Mouse (Mus musculus) thymus, postnatal 36 days (tissue): ENCODE measurements around the gene Atp6v0a1.

Experiments used
- DNase-seq, 2 experiments: peaks; one replicate each; pipeline ENCODE4 v3.0.0; 2022; ENCODE audit warnings: mixed read lengths in 2 of 2

The Atp6v0a1 gene

GRCm38 (mm10) chr11:101062165-101062884 lies 53.1 kb downstream of the Atp6v0a1 start:
- peak in 1 of 2 experiments; percentile 38 for DNase-seq

GRCm38 (mm10) chr11:101062971-101063675 lies 53.9 kb downstream of the Atp6v0a1 start:
- DNase-seq, result no peak

- DNase-seq, result peak; percentile 81 to 89
These were observed 54.5 kb downstream of the Atp6v0a1 start for GRCm38 (mm10) chr11:101063676-101064327.

GRCm38 (mm10) chr11:101064462-101064861 lies 55.2 kb downstream of the Atp6v0a1 start:
- no peak for DNase-seq

- no peak for DNase-seq
These were observed 55.8 kb downstream of the Atp6v0a1 start for GRCm38 (mm10) chr11:101065002-101065401.

GRCm38 (mm10) chr11:101066549-101067412 lies 57.5 kb downstream of the Atp6v0a1 start:
- peak; percentile 83 to 84 for DNase-seq

- peak; percentile 90 to 92 for DNase-seq
These were observed 60.3 kb downstream of the Atp6v0a1 start, which contains the start of gene Naglu for GRCm38 (mm10) chr11:101069391-101070188. TSS of gene Naglu (plus strand) at chr11:101070012.

- DNase-seq, result no peak
These were observed 60.9 kb downstream of the Atp6v0a1 start for GRCm38 (mm10) chr11:101070189-101070527.

GRCm38 (mm10) chr11:101070987-101071386 lies 61.7 kb downstream of the Atp6v0a1 start:
- no peak for DNase-seq

- DNase-seq, result no peak
These were observed 62.7 kb downstream of the Atp6v0a1 start for GRCm38 (mm10) chr11:101071810-101072428.

GRCm38 (mm10) chr11:101078121-101078520 lies 68.9 kb downstream of the Atp6v0a1 start, which contains the start of gene Hsd17b1:
TSS of gene Hsd17b1 (plus strand) at chr11:101078411.
- no peak for DNase-seq

GRCm38 (mm10) chr11:101079746-101080145 lies 70.5 kb downstream of the Atp6v0a1 start:
- DNase-seq, result peak in 1 of 2 experiments; percentile 62

- no peak for DNase-seq
These were observed 71.2 kb downstream of the Atp6v0a1 start for GRCm38 (mm10) chr11:101080421-101080820.

- DNase-seq, result no peak
These were observed 72.4 kb downstream of the Atp6v0a1 start for GRCm38 (mm10) chr11:101081659-101082058.

GRCm38 (mm10) chr11:101082208-101083082 lies 73.2 kb downstream of the Atp6v0a1 start, which contains the start of gene Coasy:
TSS of gene Coasy (plus strand) at chr11:101082565.
- peak; percentile 81 to 84 for DNase-seq

GRCm38 (mm10) chr11:101083083-101083697 lies 73.9 kb downstream of the Atp6v0a1 start:
- DNase-seq, result no peak

- DNase-seq, result peak in 1 of 2 experiments; percentile 32
These were observed 75.0 kb downstream of the Atp6v0a1 start for GRCm38 (mm10) chr11:101084246-101084645.

- DNase-seq, result peak in 1 of 2 experiments; percentile 12
These were observed 75.6 kb downstream of the Atp6v0a1 start for GRCm38 (mm10) chr11:101084811-101085210.

GRCm38 (mm10) chr11:101085617-101086322 lies 76.5 kb downstream of the Atp6v0a1 start:
- peak in 1 of 2 experiments; percentile 5 for DNase-seq
